ENCODE assay signal across 8 mouse cellular contexts in genomic region chr13:21172241-21173027, GRCm38 (mm10). TPM values are rescaled to one million over a fixed set of nuclear protein-coding genes. Genes with fewer than 3 reads are reported as not detected.
A peak's percentile ranks its signal among the peaks of the same experiment; 100 is the strongest.
DNase-seq lines count a peak whose midpoint lies in the region; ATAC-seq lines count a peak whose summit lies in the region.

No protein-coding gene starts in this region.

- peak; percentile 95 for DNase-seq in heart, adult 11 months
- DNase-seq in heart, postnatal 25 days (ENCODE audit: low spot score), result no peak
- peak; percentile 74 to 75 for DNase-seq in cerebellum, postnatal 10 days
- DNase-seq in frontal cortex, postnatal 14 days (ENCODE audit: low spot score in 2 of 2), result peak; percentile 44 to 72
- peak; percentile 82 to 83 for DNase-seq in left cerebral cortex, postnatal 14 days (ENCODE audit: low spot score in 2 of 2)
- peak; percentile 68 for DNase-seq in right cerebral cortex, postnatal 4 days

- H3K4me2 ChIP-seq in hindbrain, embryonic 13.5 days, result peak overlapping the region; percentile 63

- H3K9me3 ChIP-seq in hindbrain, embryonic 13.5 days, result no peaks in the 10 kb centered on the region

- H3K9ac ChIP-seq in hindbrain, embryonic 13.5 days, result peak overlapping the region; percentile 46; the same call in 1 of the 2 replicates

- peak overlapping the region; percentile 51 for H3K4me3 ChIP-seq in hindbrain, embryonic 13.5 days

- H3K27me3 ChIP-seq in hindbrain, embryonic 13.5 days, result no peaks in the 10 kb centered on the region

- no peaks in the 10 kb centered on the region for H3K36me3 ChIP-seq in hindbrain, embryonic 13.5 days

- intact Hi-C loops in heart, postnatal 25 days (cut with DNase I), result loop anchor here (2.0 to 5.0 kb wide), 5 partner anchors 26 to 850 kb away; no protein-coding TSS in a partner anchor
- intact Hi-C loops in left cerebral cortex, postnatal 14 days (cut with DNase I), result loop anchor here (10.0 kb wide), 1 partner anchor 152 kb away; no protein-coding TSS in a partner anchor

- H3K27ac ChIP-seq in hindbrain, embryonic 13.5 days, result 0 out of 2 replicates have a peak overlapping the region, but pooled peaks have one; percentile 32

- WGBS in hindbrain, embryonic 13.5 days, result under 1% methylated on average over 16 of the region's 16 CpGs

- H3K4me1 ChIP-seq in hindbrain, embryonic 13.5 days (replicated peaks), result peaks cover 22% of the 10 kb centered on the region

- ATAC-seq in hindbrain, embryonic 13.5 days (ENCODE audit: low FRiP score), result peak; percentile 55
- ATAC-seq in megakaryocyte, adult 5-6 weeks (ENCODE audit: poor library complexity, severe bottlenecking), result peak; percentile 39

RNA-seq across cellular contexts. Expression of gene Trim27, which starts 6.8 kb away (rescaled TPM):
- 10 to 100 TPM; 18.8 to 19.0 TPM for total RNA-seq in heart, postnatal 25 days (2021)
- 82.6 and 82.9 TPM in 2 replicates for polyA plus RNA-seq in hindbrain, embryonic 13.5 days (2015; fragmentation: Nextera tagmentation; extraction: Ambion mirVana)
- total RNA-seq in left cerebral cortex, postnatal 14 days (2021), result 10 to 100 TPM; 35.7 to 42.3 TPM
- 47.7 and 50.6 TPM in 2 replicates for total RNA-seq in megakaryocyte, adult 5-6 weeks (2015)
- total RNA-seq in megakaryocyte, adult 5-6 weeks (2017), result 79.9 and 84.0 TPM in 2 replicates

RNA-seq across cellular contexts. Expression of gene Olfr1368, which starts 26.8 kb away (rescaled TPM):
- total RNA-seq in heart, postnatal 25 days (2021), result not detected
- not detected in 2 replicates for polyA plus RNA-seq in hindbrain, embryonic 13.5 days (2015; fragmentation: Nextera tagmentation; extraction: Ambion mirVana)
- not detected for total RNA-seq in left cerebral cortex, postnatal 14 days (2021)
- not detected in 2 replicates for total RNA-seq in megakaryocyte, adult 5-6 weeks (2015)
- total RNA-seq in megakaryocyte, adult 5-6 weeks (2017), result not detected in 2 replicates

RNA-seq across cellular contexts. Expression of gene Olfr263, which starts 43.0 kb away (rescaled TPM):
- total RNA-seq in heart, postnatal 25 days (2021), result not detected
- not detected in 2 replicates for polyA plus RNA-seq in hindbrain, embryonic 13.5 days (2015; fragmentation: Nextera tagmentation; extraction: Ambion mirVana)
- not detected for total RNA-seq in left cerebral cortex, postnatal 14 days (2021)
- not detected in 2 replicates for total RNA-seq in megakaryocyte, adult 5-6 weeks (2015)
- total RNA-seq in megakaryocyte, adult 5-6 weeks (2017), result not detected in 2 replicates
